Mouse (Mus musculus) CH12.LX (cell line): ENCODE data around the gene Sphk1. TPM values are rescaled to one million over a fixed set of nuclear protein-coding genes. Genes with fewer than 3 reads are reported as not detected.

Experiments
- DNase-seq: peaks from one replicate; pipeline ENCODE4 v3.0.0-alpha.2; 2013; ENCODE audit errors: extremely low read depth
- H3K27ac ChIP-seq: 2 replicates; pipeline ENCODE4 v1.5.1; 2012; ENCODE audit warnings: low read depth, mild to moderate bottlenecking, control low read depth, moderate library complexity; ENCODE audit not compliant: insufficient read depth
- H3K27me3 ChIP-seq: replicated peaks from 2 replicates; pipeline ENCODE3; 2012; ENCODE audit warnings: inconsistent platforms
- H3K36me3 ChIP-seq, 2 experiments: replicated peaks in 1 of 2; 2 replicates each; pipeline versions ENCODE3 to v1.6.1; 2012; ENCODE audit warnings: inconsistent platforms in 1 of 2, low read length in 1 of 2, mild to moderate bottlenecking in 1 of 2, mixed read lengths in 1 of 2, moderate library complexity in 1 of 2; ENCODE audit not compliant: control insufficient read depth in 1 of 2, insufficient read depth in 1 of 2
- H3K4me1 ChIP-seq, 2 experiments: 2 replicates each; pipeline ENCODE4 v1.6.1; 2012; ENCODE audit warnings: inconsistent platforms in 1 of 2, moderate library complexity in 1 of 2; ENCODE audit not compliant: insufficient read depth in 2 of 2, control insufficient read depth in 1 of 2
- H3K4me2 ChIP-seq: 2 replicates; pipeline ENCODE4 v1.6.1; 2012; ENCODE audit warnings: low read depth, mild to moderate bottlenecking, control low read depth; ENCODE audit not compliant: poor library complexity, insufficient read depth, severe bottlenecking
- H3K4me3 ChIP-seq, 3 experiments: fragments of 150-350 bp in 1 of 3; sonication (generic) in 1 of 3; replicated peaks in 1 of 3; 2 replicates each; pipeline versions ENCODE3 to v1.5.1; 2011 to 2012; ENCODE audit warnings: low read depth in 2 of 3, low read length in 2 of 3, mild to moderate bottlenecking in 2 of 3, moderate library complexity in 2 of 3, control low read depth in 1 of 3, improper control_type of control experiment in 1 of 3, inconsistent platforms in 1 of 3, mixed read lengths in 1 of 3; ENCODE audit not compliant: poor library complexity in 1 of 3
- H3K79me2 ChIP-seq: replicated peaks from 2 replicates; pipeline ENCODE4 v1.6.1; 2012; ENCODE audit warnings: mild to moderate bottlenecking, moderate library complexity; ENCODE audit not compliant: control insufficient read depth, poor library complexity, insufficient read depth, severe bottlenecking; ENCODE audit errors: extremely low read depth
- H3K9ac ChIP-seq: 2 replicates; pipeline ENCODE4 v1.6.1; 2012; ENCODE audit warnings: low read depth, mild to moderate bottlenecking, control low read depth, moderate library complexity; ENCODE audit not compliant: insufficient read depth
- H3K9me3 ChIP-seq: replicated peaks from 2 replicates; pipeline ENCODE3; 2012; ENCODE audit warnings: low read length, inconsistent platforms, mixed read lengths
- BHLHE40 ChIP-seq: IDR thresholded peaks from 2 replicates; pipeline ENCODE4 v1.6.1; 2011; ENCODE audit warnings: mild to moderate bottlenecking, low read depth, low read length, improper control_type of control experiment
- CHD2 ChIP-seq: IDR thresholded peaks from 2 replicates; pipeline ENCODE4 v1.6.1; 2011; ENCODE audit warnings: low read length, improper control_type of control experiment
- CTCF ChIP-seq, 2 experiments: IDR thresholded peaks in 1 of 2; conservative IDR thresholded peaks in 1 of 2; 2 replicates each; pipeline ENCODE4 v1.5.1; 2011 to 2012; ENCODE audit warnings: low read depth in 2 of 2, low read length in 2 of 2, improper control_type of control experiment in 1 of 2, inconsistent platforms in 1 of 2, mild to moderate bottlenecking in 1 of 2, moderate library complexity in 1 of 2
- ELF1 ChIP-seq: IDR thresholded peaks from 2 replicates; pipeline ENCODE4 v1.6.1; 2014; ENCODE audit warnings: low read depth, mild to moderate bottlenecking, inconsistent platforms, low read length, improper control_type of control experiment
- ETS1 ChIP-seq: conservative IDR thresholded peaks from 2 replicates; pipeline ENCODE4 v1.6.1; 2012; ENCODE audit warnings: low read depth, mild to moderate bottlenecking, inconsistent platforms, low read length, improper control_type of control experiment, moderate library complexity
- GABPA ChIP-seq: IDR thresholded peaks from 2 replicates; pipeline ENCODE4 v1.6.1; 2012; ENCODE audit warnings: low read depth, low read length, improper control_type of control experiment, inconsistent platforms; ENCODE audit not compliant: insufficient replicate concordance
- IRF4 ChIP-seq: IDR thresholded peaks from 2 replicates; pipeline ENCODE4 v1.6.1; 2014; ENCODE audit warnings: low read depth, mild to moderate bottlenecking, inconsistent platforms, low read length, improper control_type of control experiment
- JUND ChIP-seq: conservative IDR thresholded peaks from 2 replicates; pipeline ENCODE4 v1.6.1; 2011; ENCODE audit warnings: low read depth, low read length, improper control_type of control experiment
- MAFK ChIP-seq: IDR thresholded peaks from 2 replicates; pipeline ENCODE4 v1.6.1; 2011; ENCODE audit warnings: low read length, improper control_type of control experiment; ENCODE audit not compliant: insufficient replicate concordance
- MAX ChIP-seq: IDR thresholded peaks from 2 replicates; pipeline ENCODE4 v1.6.1; 2011; ENCODE audit warnings: low read length, improper control_type of control experiment
- MXI1 ChIP-seq: IDR thresholded peaks from 2 replicates; pipeline ENCODE4 v1.6.1; 2011; ENCODE audit warnings: mild to moderate bottlenecking, low read depth, low read length, improper control_type of control experiment
- POLR2A ChIP-seq: IDR thresholded peaks from 2 replicates; pipeline ENCODE4 v1.6.1; 2011; ENCODE audit warnings: low read depth, mild to moderate bottlenecking, improper control_type of control experiment, low read length
- RAD21 ChIP-seq: IDR thresholded peaks from 2 replicates; pipeline ENCODE4 v1.6.1; 2011; ENCODE audit warnings: low read depth, mild to moderate bottlenecking, low read length, improper control_type of control experiment, moderate library complexity
- SIN3A ChIP-seq: IDR thresholded peaks from 2 replicates; pipeline ENCODE4 v1.6.1; 2012; ENCODE audit warnings: low read length, improper control_type of control experiment, inconsistent platforms
- SMC3 ChIP-seq: IDR thresholded peaks from 2 replicates; pipeline ENCODE4 v1.6.1; 2011; ENCODE audit warnings: low read depth, low read length, improper control_type of control experiment
- UBTF ChIP-seq: IDR thresholded peaks from 2 replicates; pipeline ENCODE4 v1.6.1; 2012; ENCODE audit warnings: low read depth, mild to moderate bottlenecking, inconsistent platforms, low read length, improper control_type of control experiment, moderate library complexity
- USF2 ChIP-seq: conservative IDR thresholded peaks from 2 replicates; pipeline ENCODE4 v1.6.1; 2011; ENCODE audit warnings: low read depth, low read length, improper control_type of control experiment
- ZC3H11A ChIP-seq: IDR thresholded peaks from 2 replicates; pipeline ENCODE4 v1.6.1; 2012; ENCODE audit warnings: low read depth, mild to moderate bottlenecking, inconsistent platforms, low read length, improper control_type of control experiment
- ZKSCAN1 ChIP-seq: IDR thresholded peaks from 2 replicates; pipeline ENCODE4 v1.6.1; 2012; ENCODE audit warnings: low read depth, inconsistent platforms, low read length, improper control_type of control experiment, borderline replicate concordance
- ZNF384 ChIP-seq: IDR thresholded peaks from 2 replicates; pipeline ENCODE4 v1.6.1; 2012; ENCODE audit warnings: low read depth, low read length, improper control_type of control experiment, inconsistent platforms
- dilution Hi-C: fragments of 300-500 bp; cut with MboI; formaldehyde crosslinking; loops from 2 replicates; pipeline ENCODE4 v1.14.3; 2020; ENCODE audit warnings: low sequenced_read_pairs; ENCODE audit not compliant: extremely low pct_unique_long_range_greater_than_20kb, extremely low pct_ligation_motif_present
- in situ Hi-C: fragments of 300-500 bp; cut with MboI; formaldehyde crosslinking; loops from 3 replicates; pipeline ENCODE4 v1.14.3; 2019; ENCODE audit warnings: low sequenced_read_pairs, low pct_ligation_motif_present, low pct_unique_long_range_greater_than_20kb, mixed read lengths
- polyA plus RNA-seq: library from polyadenylated mRNA; unstranded; fragments of >175 nt; gene quantifications from 2 replicates; pipeline ENCODE4 v1.2.1, GENCODE M21; 2012; ENCODE audit warnings: low read depth; ENCODE audit not compliant: insufficient read length
- total RNA-seq, 2 experiments: library from RNA; depleted of rRNA; stranded (reverse); fragments of 300-350 nt in 1 of 2; fragments of >200 nt in 1 of 2; gene quantifications; 2 replicates each; pipeline ENCODE4 v1.2.3; 2012 to 2014

Sphk1 gene
- total and polyA plus RNA-seq, 3 experiments: 0.50 to 2.1 (median 0.89) TPM

DNA sequence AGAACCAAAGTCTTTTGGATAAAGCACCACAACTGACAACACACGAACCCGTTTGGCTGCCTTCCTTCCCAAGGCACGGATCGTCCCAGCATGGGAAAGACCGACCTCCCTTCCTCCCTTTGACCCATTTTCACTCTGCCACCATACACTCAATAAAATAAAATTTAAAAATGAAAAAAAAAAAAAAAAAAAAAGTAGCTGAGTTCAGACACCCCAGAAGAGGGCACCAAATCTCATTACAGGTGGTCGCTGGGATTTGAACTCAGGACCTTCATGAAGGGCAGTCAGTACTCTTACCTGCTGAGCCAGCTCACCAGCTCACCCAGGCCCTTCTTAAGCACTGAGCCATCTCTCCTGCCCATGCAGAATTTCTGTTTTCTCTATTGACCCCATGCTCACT is 31.7 kb upstream of the Sphk1 start:
- peaks cover 2% of the 10 kb centered on the region for H3K9me3 ChIP-seq
- dilution Hi-C loops: no loop called here
- no peak overlapping the region for H3K9ac ChIP-seq
- peaks cover 0 to 26% of the 10 kb centered on the region in 2 experiments; a peak in 2 of 4 replicates for H3K4me1 ChIP-seq
- no peak overlapping the region for H3K4me3 ChIP-seq
- no peak overlapping the region for H3K27ac ChIP-seq
- no peaks in the 10 kb centered on the region for H3K36me3 ChIP-seq
- no peak for DNase-seq
- H3K4me2 ChIP-seq: no peak overlapping the region
- in situ Hi-C loops: loop anchor here (5.0 kb wide), 1 partner anchor 33 kb away; the partner anchor contains the start of gene Sphk1
- no peaks in the 10 kb centered on the region for H3K27me3 ChIP-seq
- no peaks in the 10 kb centered on the region for H3K79me2 ChIP-seq
- TF ChIP-seq ZKSCAN1: no peak
- peak; percentile 53; the same call in 1 of the 2 replicates for TF ChIP-seq ZNF384
- TF ChIP-seq, all 38 proteins: peak for 1

DNA sequence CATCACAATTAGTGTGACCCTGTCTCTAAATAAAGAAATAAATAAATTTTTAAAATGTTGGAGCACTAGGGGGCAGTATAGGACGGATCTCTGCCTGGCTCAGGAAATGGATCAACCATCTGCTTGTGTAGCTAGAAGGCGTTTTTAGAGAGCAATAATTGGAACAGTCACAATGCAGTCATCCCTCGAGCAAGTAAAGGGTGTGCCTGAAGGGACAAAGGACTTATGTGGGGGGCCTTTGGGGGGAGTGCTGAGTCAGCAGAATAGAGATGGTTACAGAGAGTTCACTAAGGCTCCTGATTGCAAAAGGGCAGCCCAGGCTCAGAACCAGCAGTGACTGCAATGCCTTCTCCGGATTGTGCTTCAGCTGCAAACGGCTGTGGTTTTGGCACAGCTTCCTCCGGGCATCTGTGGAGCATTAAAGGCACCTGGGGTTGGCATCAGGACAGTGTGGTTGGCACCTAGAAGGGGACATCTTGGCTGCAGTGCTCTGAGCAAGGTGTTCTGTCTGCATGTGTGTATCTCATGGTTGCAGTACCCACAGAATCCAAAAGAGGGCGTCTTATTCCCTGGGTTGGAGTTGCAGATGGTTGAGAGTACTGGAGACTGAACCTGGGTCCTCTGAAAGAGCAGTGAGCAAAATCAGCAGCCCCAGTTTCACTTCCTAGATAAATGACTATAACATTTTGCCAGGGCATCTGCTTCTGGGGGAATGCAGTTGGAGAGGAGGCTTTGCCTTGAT is 29.5 kb upstream of the Sphk1 start:
- dilution Hi-C loops: no loop called here
- no peaks in the 10 kb centered on the region for H3K79me2 ChIP-seq
- H3K27me3 ChIP-seq: no peaks in the 10 kb centered on the region
- H3K4me3 ChIP-seq: no peak overlapping the region
- peaks cover 0 to 13% of the 10 kb centered on the region in 2 experiments; a peak in 2 of 4 replicates for H3K4me1 ChIP-seq
- no peak for TF ChIP-seq ETS1
- peak; percentile 48 to 82 for TF ChIP-seq CTCF (conservative IDR thresholded peaks at IDR 0.05 in 1 of 2, IDR thresholded peaks at IDR 0.05 in 1 of 2; ENCODE audit: low read depth in 2 of 2, low read length in 2 of 2)
- TF ChIP-seq CHD2: no peak
- no peak for TF ChIP-seq ELF1
- TF ChIP-seq POLR2A: no peak
- no peak for TF ChIP-seq USF2
- no peak for TF ChIP-seq UBTF
- TF ChIP-seq MAX: no peak
- TF ChIP-seq SMC3: peak; percentile 68
- TF ChIP-seq RAD21: peak; percentile 70
- no peak for TF ChIP-seq MXI1
- TF ChIP-seq JUND: peak; percentile 34; the same call in 1 of the 2 replicates
- no peak for TF ChIP-seq BHLHE40
- TF ChIP-seq MAFK: peak; percentile 99
- TF ChIP-seq SIN3A: no peak
- no peak for TF ChIP-seq GABPA
- TF ChIP-seq ZC3H11A: no peak
- no peak for TF ChIP-seq IRF4
- TF ChIP-seq, all 38 proteins: peak for 5
- Histone ChIP-seq H3K9ac (no peak overlapping the region), H3K9me3 (peaks cover 2% of the 10 kb centered on the region), H3K36me3 (no peaks in the 10 kb centered on the region), H3K27ac (no peak overlapping the region), H3K4me2 (no peak overlapping the region)
- peak; percentile 52 for DNase-seq
- in situ Hi-C loops: no loop called here
